Mouse (Mus musculus): ENCODE data around the gene Mgat5b. TPM values are rescaled to one million over a fixed set of nuclear protein-coding genes. Genes with fewer than 3 reads are reported as not detected.

Mgat5b gene
- total and polyA plus RNA-seq, 3 experiments, result 0.16 TPM; not detected in 2

DNA sequence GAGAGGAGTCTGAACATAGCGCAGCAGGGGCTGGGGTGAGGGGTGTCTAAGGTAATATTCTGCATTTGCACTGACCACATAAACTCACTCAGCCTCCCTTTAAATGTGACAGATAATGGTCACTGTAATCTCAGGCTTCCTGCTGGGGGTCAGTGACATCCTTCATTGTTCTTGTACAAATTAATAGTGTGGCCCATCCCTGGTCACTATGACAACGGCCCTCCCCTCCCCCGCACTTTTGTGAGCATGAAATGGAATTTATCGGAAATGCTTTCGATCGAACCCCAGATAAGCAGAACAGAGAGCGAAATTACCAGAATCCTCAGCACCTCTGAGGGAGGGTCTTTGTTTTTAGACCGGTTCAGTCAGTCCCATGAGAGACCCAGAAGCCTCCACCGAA is 84.8 kb downstream of the Mgat5b start:
- Histone ChIP-seq H3K9me3 (replicated peaks) (no peaks in the 10 kb centered on the region), H3K4me1 (ENCODE audit: insufficient read depth, low read depth, low read length) (no peaks in the 10 kb centered on the region), H3K4me3 (ENCODE audit: low read depth, low read length) (no peak overlapping the region), H3K27me3 (ENCODE audit: insufficient read depth, low read length) (peaks cover 27% of the 10 kb centered on the region), H3K36me3 (replicated peaks) (no peaks in the 10 kb centered on the region)
- TF ChIP-seq CTCF (IDR thresholded peaks at IDR 0.05; ENCODE audit: low read depth, low read length) (no peak), GATA1 (IDR thresholded peaks at IDR 0.05; ENCODE audit: borderline replicate concordance, low read length) (no peak)
- ATAC-seq (ENCODE audit: extremely low read depth, insufficient number of reproducible peaks, low FRiP score, poor library complexity, severe bottlenecking) (no peak), DNase-seq (ENCODE audit: low spot score) (no peak)

DNA sequence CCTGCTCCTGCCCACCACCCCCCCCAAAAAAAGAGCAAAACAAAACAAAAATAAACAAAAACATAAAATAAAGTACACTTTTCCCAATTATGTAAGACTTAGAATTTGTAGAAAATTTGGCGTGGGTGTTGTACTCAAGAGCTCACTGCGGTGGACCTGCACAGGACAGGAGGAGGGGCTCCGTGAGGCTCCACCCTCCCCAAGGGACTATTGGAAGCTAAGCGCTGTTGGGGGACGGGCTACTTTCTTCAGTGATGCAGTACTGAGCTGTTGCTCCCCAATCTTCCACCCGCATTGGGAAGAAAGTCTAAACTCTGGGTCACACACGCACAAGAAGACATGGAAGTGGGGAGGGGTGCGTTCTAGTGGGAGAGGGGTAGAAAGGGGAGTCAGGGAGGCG is 85.6 kb downstream of the Mgat5b start:
- H3K4me3 ChIP-seq (ENCODE audit: low read depth, low read length), result no peak overlapping the region
- no peak for TF ChIP-seq CTCF (IDR thresholded peaks at IDR 0.05; ENCODE audit: low read depth, low read length)
- ATAC-seq (ENCODE audit: extremely low read depth, insufficient number of reproducible peaks, low FRiP score, poor library complexity, severe bottlenecking), result no peak

DNA sequence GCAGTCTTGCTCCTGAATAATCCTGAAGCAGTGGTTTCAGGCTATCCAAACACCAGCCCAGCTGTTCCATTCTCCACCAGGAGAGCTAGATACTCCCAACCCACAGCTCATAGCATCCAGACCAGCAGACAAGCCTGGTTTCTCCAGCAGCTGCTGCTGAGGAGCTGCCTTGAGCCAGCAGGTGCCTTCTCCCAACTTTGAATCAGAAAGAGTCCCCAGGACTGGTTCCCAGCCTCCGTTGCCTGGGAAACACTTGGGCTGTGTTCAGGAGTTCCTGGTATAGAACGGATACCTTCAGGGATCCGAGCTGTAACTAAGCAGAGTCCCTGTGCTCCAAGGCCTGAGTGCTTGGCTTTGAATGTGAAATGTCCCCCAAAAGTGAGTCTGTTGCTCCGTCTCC is 98.8 kb downstream of the Mgat5b start:
- H3K9me3 ChIP-seq (replicated peaks), result no peaks in the 10 kb centered on the region
- ATAC-seq (ENCODE audit: extremely low read depth, insufficient number of reproducible peaks, low FRiP score, poor library complexity, severe bottlenecking), result no peak

More for the DNA sequence above, 85.6 kb downstream of the Mgat5b start:
- Histone ChIP-seq H3K36me3 (replicated peaks) (no peaks in the 10 kb centered on the region), H3K27me3 (ENCODE audit: insufficient read depth, low read length) (peaks cover 30% of the 10 kb centered on the region), H3K4me1 (ENCODE audit: insufficient read depth, low read depth, low read length) (no peaks in the 10 kb centered on the region), H3K9me3 (replicated peaks) (no peaks in the 10 kb centered on the region)
- DNase-seq (ENCODE audit: low spot score), result no peak

DNA sequence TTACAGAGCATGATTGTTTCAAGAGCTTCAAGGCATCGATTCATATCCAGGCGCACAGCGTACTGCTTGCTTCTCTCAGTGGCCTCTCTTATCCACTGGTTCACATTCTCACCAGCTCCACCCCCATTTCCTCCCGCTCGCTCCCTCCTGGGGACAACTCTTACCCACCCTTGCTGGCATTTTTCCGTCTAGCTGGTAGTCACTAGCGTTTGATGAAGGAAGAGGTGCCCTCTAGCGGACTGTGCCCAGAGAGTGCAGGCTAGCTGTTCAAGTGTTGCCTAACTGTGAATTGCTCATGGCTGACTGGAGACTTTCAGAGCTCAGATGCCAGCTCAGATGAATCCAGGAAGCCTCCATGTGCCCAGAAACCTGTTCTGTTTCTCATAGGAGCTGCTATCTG is 99.7 kb downstream of the Mgat5b start:
- H3K4me3 ChIP-seq (ENCODE audit: low read depth, low read length), result no peak overlapping the region
- peak; percentile 36 for DNase-seq (ENCODE audit: low spot score)
- peaks cover 38% of the 10 kb centered on the region for H3K27me3 ChIP-seq (ENCODE audit: insufficient read depth, low read length)
- TF ChIP-seq CTCF (IDR thresholded peaks at IDR 0.05; ENCODE audit: low read depth, low read length) (peak; percentile 56), TAL1 (conservative IDR thresholded peaks at IDR 0.05; ENCODE audit: low read depth, low read length) (no peak)
- peaks cover 3% of the 10 kb centered on the region for H3K4me1 ChIP-seq (ENCODE audit: insufficient read depth, low read depth, low read length)
- peaks cover 3% of the 10 kb centered on the region for H3K9me3 ChIP-seq (replicated peaks)
- ATAC-seq (ENCODE audit: extremely low read depth, insufficient number of reproducible peaks, low FRiP score, poor library complexity, severe bottlenecking), result no peak
- no peaks in the 10 kb centered on the region for H3K36me3 ChIP-seq (replicated peaks)

More for the DNA sequence above, 98.8 kb downstream of the Mgat5b start:
- H3K27me3 ChIP-seq (ENCODE audit: insufficient read depth, low read length), result peaks cover 37% of the 10 kb centered on the region
- H3K36me3 ChIP-seq (replicated peaks), result no peaks in the 10 kb centered on the region
- peaks cover 3% of the 10 kb centered on the region for H3K4me1 ChIP-seq (ENCODE audit: insufficient read depth, low read depth, low read length)
- no peak for TF ChIP-seq TAL1 (conservative IDR thresholded peaks at IDR 0.05; ENCODE audit: low read depth, low read length)
- TF ChIP-seq CTCF (IDR thresholded peaks at IDR 0.05; ENCODE audit: low read depth, low read length), result no peak
- no peak for TF ChIP-seq GATA1 (IDR thresholded peaks at IDR 0.05; ENCODE audit: borderline replicate concordance, low read length)
- no peak for TF ChIP-seq POLR2AphosphoS5 (IDR thresholded peaks at IDR 0.05; ENCODE audit: insufficient replicate concordance, low read depth, low read length)
- no peak for TF ChIP-seq GATA2 (IDR thresholded peaks at IDR 0.05; ENCODE audit: borderline replicate concordance, low read depth, low read length)
- no peak overlapping the region for H3K4me3 ChIP-seq (ENCODE audit: low read depth, low read length)
- no peak for DNase-seq (ENCODE audit: low spot score)

DNA sequence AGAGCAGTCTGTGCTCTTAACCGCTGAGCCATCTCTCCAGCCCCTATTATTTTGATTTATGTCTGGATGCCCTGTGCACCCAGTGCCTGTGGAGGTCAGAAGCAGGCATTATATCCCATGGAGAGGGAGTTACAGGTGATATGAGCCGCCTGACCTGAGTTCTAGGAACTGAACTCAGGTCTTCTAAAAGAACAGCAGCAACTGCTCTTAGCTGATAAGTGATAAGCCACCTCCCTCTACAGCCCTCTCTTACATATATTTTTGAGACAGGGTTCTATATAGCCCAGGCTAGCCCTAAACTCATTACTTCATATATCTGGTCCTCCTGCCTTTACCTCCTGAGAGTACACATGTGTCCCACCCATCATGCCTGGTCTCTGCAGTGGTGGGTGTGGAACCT is 102.4 kb downstream of the Mgat5b start:
- peaks cover 35% of the 10 kb centered on the region for H3K27me3 ChIP-seq (ENCODE audit: insufficient read depth, low read length)
- DNase-seq (ENCODE audit: low spot score) (no peak), ATAC-seq (ENCODE audit: extremely low read depth, insufficient number of reproducible peaks, low FRiP score, poor library complexity, severe bottlenecking) (no peak)
- peaks cover 9% of the 10 kb centered on the region for H3K9me3 ChIP-seq (replicated peaks)
- H3K4me1 ChIP-seq (ENCODE audit: insufficient read depth, low read depth, low read length), result peaks cover 3% of the 10 kb centered on the region
- no peaks in the 10 kb centered on the region for H3K36me3 ChIP-seq (replicated peaks)
- no peak overlapping the region for H3K4me3 ChIP-seq (ENCODE audit: low read depth, low read length)
- TF ChIP-seq CTCF (IDR thresholded peaks at IDR 0.05; ENCODE audit: low read depth, low read length) (no peak), GATA1 (IDR thresholded peaks at IDR 0.05; ENCODE audit: borderline replicate concordance, low read length) (no peak), POLR2AphosphoS5 (IDR thresholded peaks at IDR 0.05; ENCODE audit: insufficient replicate concordance, low read depth, low read length) (no peak), TAL1 (conservative IDR thresholded peaks at IDR 0.05; ENCODE audit: low read depth, low read length) (no peak), GATA2 (IDR thresholded peaks at IDR 0.05; ENCODE audit: borderline replicate concordance, low read depth, low read length) (no peak)

DNA sequence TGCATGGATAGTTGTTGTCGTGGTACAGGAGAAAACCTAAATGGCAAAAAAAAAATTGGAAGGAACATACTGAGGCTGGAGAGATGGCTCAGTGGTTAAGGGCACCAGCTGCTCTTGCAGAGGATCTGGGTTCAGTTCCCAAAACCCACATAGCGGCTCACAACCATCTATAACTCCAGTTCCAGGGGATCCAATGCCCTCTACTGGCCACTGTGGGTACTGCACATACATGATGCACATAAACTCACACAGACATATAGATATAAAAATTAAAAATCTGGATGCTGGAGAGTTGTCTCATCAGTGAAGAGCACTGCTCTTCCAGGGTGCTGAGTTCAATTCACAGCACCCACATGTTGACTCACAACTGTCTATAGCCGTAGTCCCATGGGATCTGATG is 104.9 kb downstream of the Mgat5b start:
- Histone ChIP-seq H3K36me3 (replicated peaks) (no peaks in the 10 kb centered on the region), H3K27me3 (ENCODE audit: insufficient read depth, low read length) (peaks cover 30% of the 10 kb centered on the region), H3K4me3 (ENCODE audit: low read depth, low read length) (no peak overlapping the region), H3K4me1 (ENCODE audit: insufficient read depth, low read depth, low read length) (peaks cover 19% of the 10 kb centered on the region), H3K9me3 (replicated peaks) (peaks cover 9% of the 10 kb centered on the region)
- DNase-seq (ENCODE audit: low spot score) (no peak), ATAC-seq (ENCODE audit: extremely low read depth, insufficient number of reproducible peaks, low FRiP score, poor library complexity, severe bottlenecking) (no peak)
- peak; percentile 32 for TF ChIP-seq CTCF (IDR thresholded peaks at IDR 0.05; ENCODE audit: low read depth, low read length)
- TF ChIP-seq GATA1 (IDR thresholded peaks at IDR 0.05; ENCODE audit: borderline replicate concordance, low read length), result no peak

DNA sequence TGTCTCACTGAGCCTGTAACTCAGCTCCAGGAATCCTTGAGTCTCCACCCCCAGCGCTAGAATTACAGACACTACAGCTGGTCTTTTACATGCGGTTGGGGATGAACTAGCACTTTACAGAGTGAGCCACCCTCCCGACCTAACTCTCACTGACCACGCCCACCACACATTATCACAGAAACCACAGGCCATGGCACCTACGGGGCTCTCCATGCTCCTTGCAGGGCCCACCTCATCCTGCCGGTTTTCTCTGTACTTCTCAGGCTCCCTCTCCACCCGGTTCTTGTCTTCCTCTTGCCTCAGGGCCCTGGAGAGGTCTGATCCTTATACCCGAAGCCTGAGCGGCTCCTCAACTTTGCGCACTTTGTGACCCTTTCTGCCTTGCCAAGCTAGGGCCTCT is 109.0 kb downstream of the Mgat5b start:
- H3K4me3 ChIP-seq (ENCODE audit: low read depth, low read length), result peak overlapping the region; percentile 41; the same call in 1 of the 2 replicates
- TF ChIP-seq TAL1 (conservative IDR thresholded peaks at IDR 0.05; ENCODE audit: low read depth, low read length) (no peak), POLR2AphosphoS5 (IDR thresholded peaks at IDR 0.05; ENCODE audit: insufficient replicate concordance, low read depth, low read length) (no peak), GATA2 (IDR thresholded peaks at IDR 0.05; ENCODE audit: borderline replicate concordance, low read depth, low read length) (no peak), GATA1 (IDR thresholded peaks at IDR 0.05; ENCODE audit: borderline replicate concordance, low read length) (no peak), CTCF (IDR thresholded peaks at IDR 0.05; ENCODE audit: low read depth, low read length) (no peak)
- H3K4me1 ChIP-seq (ENCODE audit: insufficient read depth, low read depth, low read length), result peaks cover 55% of the 10 kb centered on the region
- peak; percentile 59 for ATAC-seq (ENCODE audit: extremely low read depth, insufficient number of reproducible peaks, low FRiP score, poor library complexity, severe bottlenecking)
- H3K36me3 ChIP-seq (replicated peaks), result no peaks in the 10 kb centered on the region
- peaks cover 9% of the 10 kb centered on the region for H3K9me3 ChIP-seq (replicated peaks)
- peak; percentile 77 for DNase-seq (ENCODE audit: low spot score)
- peaks cover 12% of the 10 kb centered on the region for H3K27me3 ChIP-seq (ENCODE audit: insufficient read depth, low read length)
